Mouse (Mus musculus) forebrain, embryonic 14.5 days (tissue): ENCODE data around the gene Slc4a3. TPM values are rescaled to one million over a fixed set of nuclear protein-coding genes. Genes with fewer than 3 reads are reported as not detected.

Experiments used
- ATAC-seq: fragments of 200-750 bp; cut with Nextera tagmentation; 2 replicates; pipeline ENCODE4 v1.8.0; 2017; ENCODE audit warnings: mild to moderate bottlenecking, moderate library complexity
- DNase-seq: peaks from one replicate; pipeline ENCODE4 v3.0.0-alpha.2; 2015; ENCODE audit warnings: low spot score
- H3K27ac ChIP-seq: fragments of 300-500 bp; sonication (generic); 2 replicates; pipeline ENCODE4 v1.5.1; 2014; ENCODE audit warnings: low read depth, mild to moderate bottlenecking, control low read depth, low read length, moderate library complexity
- H3K27me3 ChIP-seq: fragments of 300-500 bp; sonication (generic); replicated peaks from 2 replicates; pipeline ENCODE4 v1.6.1; 2014; ENCODE audit warnings: low read length, control low read depth, mixed read lengths; ENCODE audit not compliant: control insufficient read depth, insufficient read depth
- H3K36me3 ChIP-seq: fragments of 300-500 bp; sonication (generic); 2 replicates; pipeline ENCODE4 v1.6.1; 2014; ENCODE audit warnings: low read length, control low read depth; ENCODE audit not compliant: control insufficient read depth, insufficient read depth
- H3K4me1 ChIP-seq: fragments of 300-500 bp; sonication (generic); 2 replicates; pipeline ENCODE4 v1.6.1; 2014; ENCODE audit warnings: antibody characterized with exemption, low read length, control low read depth; ENCODE audit not compliant: control insufficient read depth, insufficient read depth
- H3K4me2 ChIP-seq: fragments of 300-500 bp; sonication (generic); 2 replicates; pipeline ENCODE4 v1.6.1; 2014; ENCODE audit warnings: mild to moderate bottlenecking, control low read depth, low read length
- H3K4me3 ChIP-seq: fragments of 300-500 bp; sonication (generic); 2 replicates; pipeline ENCODE4 v1.5.1; 2014; ENCODE audit warnings: low read depth, low read length, control low read depth
- H3K9ac ChIP-seq: fragments of 300-500 bp; sonication (generic); 2 replicates; pipeline ENCODE4 v1.6.1; 2014; ENCODE audit warnings: mild to moderate bottlenecking, low read length, control low read depth, moderate library complexity
- H3K9me3 ChIP-seq: fragments of 300-500 bp; sonication (generic); replicated peaks from 2 replicates; pipeline ENCODE4 v1.6.1; 2016; ENCODE audit warnings: low read length, control low read depth, mixed read lengths; ENCODE audit not compliant: control insufficient read depth
- WGBS: fragments of 180-500 bp; shearing (Covaris S2); extraction: QIAGEN DNeasy Blood & Tissue Kit; methylation state at CpG from one replicate; pipeline ENCODE4 v1.1.7; 2014; 5-methylcytosine and 5-hydroxymethylcytosine counted together
- polyA plus RNA-seq: library from polyadenylated mRNA; unstranded; fragments of >200 nt; fragmentation: Nextera tagmentation; extraction: Ambion mirVana; gene quantifications from 2 replicates; pipeline ENCODE4 v1.2.1, GENCODE M21; 2014

Gene Slc4a3
- polyA plus RNA-seq, 1 experiment from 2014 or later = 12.6 TPM

- H3K9ac ChIP-seq = no peak overlapping the region
- H3K9me3 ChIP-seq = no peaks in the 10 kb centered on the region
- H3K4me2 ChIP-seq = no peak overlapping the region
- H3K4me3 ChIP-seq = no peak overlapping the region
- no peaks in the 10 kb centered on the region for H3K36me3 ChIP-seq
- H3K27ac ChIP-seq = no peak overlapping the region
- H3K4me1 ChIP-seq = peaks cover 2% of the 10 kb centered on the region; the same call in 1 of the 2 replicates
- WGBS = 59% methylated on average over 4 of the region's 4 CpGs
- ATAC-seq (no peak), DNase-seq (no peak)
- no peaks in the 10 kb centered on the region for H3K27me3 ChIP-seq
Measured at GRCm38 (mm10) chr1:75517984-75518383, 28.1 kb upstream of the Slc4a3 start.

- Histone ChIP-seq H3K4me3 (no peak overlapping the region), H3K9me3 (no peaks in the 10 kb centered on the region), H3K36me3 (no peaks in the 10 kb centered on the region), H3K4me1 (peaks cover 2% of the 10 kb centered on the region; the same call in 1 of the 2 replicates), H3K4me2 (no peak overlapping the region), H3K9ac (no peak overlapping the region), H3K27me3 (no peaks in the 10 kb centered on the region), H3K27ac (no peak overlapping the region)
- no peak for DNase-seq
- no peak for ATAC-seq
- 92% methylated on average over 4 of the region's 4 CpGs for WGBS
Measured at GRCm38 (mm10) chr1:75518427-75518826, 27.6 kb upstream of the Slc4a3 start.

- Histone ChIP-seq H3K27ac (no peak overlapping the region), H3K27me3 (no peaks in the 10 kb centered on the region), H3K4me2 (no peak overlapping the region), H3K4me1 (peaks cover 2% of the 10 kb centered on the region; the same call in 1 of the 2 replicates), H3K36me3 (no peaks in the 10 kb centered on the region), H3K4me3 (no peak overlapping the region), H3K9ac (no peak overlapping the region), H3K9me3 (no peaks in the 10 kb centered on the region)
- ATAC-seq = no peak
- 64% methylated on average over 5 of the region's 5 CpGs for WGBS
- no peak for DNase-seq
Measured at GRCm38 (mm10) chr1:75519576-75519975, 26.5 kb upstream of the Slc4a3 start.

- Histone ChIP-seq H3K4me1 (peaks cover 2% of the 10 kb centered on the region; the same call in 1 of the 2 replicates), H3K27ac (peak within 1 kb of the TSS; percentile 76), H3K4me2 (peak within 1 kb of the TSS; percentile 62), H3K9me3 (no peaks in the 10 kb centered on the region), H3K4me3 (peak within 1 kb of the TSS; percentile 53), H3K9ac (peak within 1 kb of the TSS; percentile 51), H3K27me3 (no peaks in the 10 kb centered on the region), H3K36me3 (peaks cover 8% of the 10 kb centered on the region)
- WGBS = under 1% methylated on average over 46 of the region's 46 CpGs
- peak; percentile 97 for DNase-seq
- peak; percentile 99 for ATAC-seq
Measured at GRCm38 (mm10) chr1:75521321-75522031, 24.6 kb upstream of the Slc4a3 start, which contains the start of gene Stk11ip. Gene Stk11ip (plus strand): TSS chr1:75521529.

- Histone ChIP-seq H3K36me3 (peaks cover 39% of the 10 kb centered on the region), H3K27ac (no peak overlapping the region), H3K4me1 (peaks cover 2% of the 10 kb centered on the region; the same call in 1 of the 2 replicates), H3K9ac (no peak overlapping the region), H3K4me2 (no peak overlapping the region), H3K4me3 (no peak overlapping the region), H3K27me3 (no peaks in the 10 kb centered on the region), H3K9me3 (no peaks in the 10 kb centered on the region)
- no peak for DNase-seq
- WGBS = 93% methylated on average over 7 of the region's 7 CpGs
- ATAC-seq = no peak
Measured at GRCm38 (mm10) chr1:75524679-75525078, 21.4 kb upstream of the Slc4a3 start.

- H3K9ac ChIP-seq = no peak overlapping the region
- H3K27me3 ChIP-seq = no peaks in the 10 kb centered on the region
- 76% methylated on average over 4 of the region's 4 CpGs for WGBS
- H3K4me2 ChIP-seq = no peak overlapping the region
- peaks cover 77% of the 10 kb centered on the region for H3K36me3 ChIP-seq
- H3K4me3 ChIP-seq = no peak overlapping the region
- no peak for ATAC-seq
- no peak overlapping the region for H3K27ac ChIP-seq
- no peak for DNase-seq
- H3K4me1 ChIP-seq = no peaks in the 10 kb centered on the region
- no peaks in the 10 kb centered on the region for H3K9me3 ChIP-seq
Measured at GRCm38 (mm10) chr1:75530546-75530945, 15.5 kb upstream of the Slc4a3 start.

GRCm38 (mm10) chr1:75532280-75533172 lies 13.5 kb upstream of the Slc4a3 start:
- peaks cover 69% of the 10 kb centered on the region for H3K36me3 ChIP-seq
- no peak overlapping the region for H3K27ac ChIP-seq
- H3K9ac ChIP-seq = no peak overlapping the region
- no peaks in the 10 kb centered on the region for H3K4me1 ChIP-seq
- WGBS = 90% methylated on average over 19 of the region's 19 CpGs
- H3K27me3 ChIP-seq = no peaks in the 10 kb centered on the region
- H3K4me3 ChIP-seq = no peak overlapping the region
- DNase-seq (no peak), ATAC-seq (no peak)
- no peak overlapping the region for H3K4me2 ChIP-seq
- no peaks in the 10 kb centered on the region for H3K9me3 ChIP-seq

GRCm38 (mm10) chr1:75533325-75534252 lies 12.5 kb upstream of the Slc4a3 start:
- no peak overlapping the region for H3K4me2 ChIP-seq
- no peaks in the 10 kb centered on the region for H3K9me3 ChIP-seq
- H3K36me3 ChIP-seq = peaks cover 59% of the 10 kb centered on the region
- 86% methylated on average over 17 of the region's 19 CpGs for WGBS
- no peak overlapping the region for H3K9ac ChIP-seq
- no peaks in the 10 kb centered on the region for H3K4me1 ChIP-seq
- no peaks in the 10 kb centered on the region for H3K27me3 ChIP-seq
- no peak overlapping the region for H3K4me3 ChIP-seq
- no peak for DNase-seq
- no peak for ATAC-seq
- no peak overlapping the region for H3K27ac ChIP-seq
